Mouse (Mus musculus): ENCODE measurements at regions not wholly inside any gene's neighbourhood (a gene's known extent, or its start where the extent isn't known, plus 50 kb on each side); places are given as distances from the start of the nearest gene placed in this dataset.

GRCm38 (mm10) chr9:46672050-46672449 is 326.5 kb upstream of the Gm4791 start:
- TF ChIP-seq CTCF (IDR thresholded peaks at IDR 0.05; ENCODE audit: control insufficient read depth, insufficient read depth, insufficient read length) (no peak), MYOG (IDR thresholded peaks at IDR 0.05; ENCODE audit: control insufficient read depth, extremely low read depth, insufficient read length) (no peak), MAX (IDR thresholded peaks at IDR 0.05) (no peak), USF1 (IDR thresholded peaks at IDR 0.05; ENCODE audit: low read depth) (no peak)
